Mouse (Mus musculus): ENCODE results near the gene Borcs6. TPM values are rescaled to one million over a fixed set of nuclear protein-coding genes. Genes with fewer than 3 reads are reported as not detected.

Borcs6 gene
- total and polyA plus RNA-seq, 3 experiments = 9.2 to 9.3 TPM; not detected in 1

GRCm38 (mm10) chr11:69046395-69046774, 13.1 kb upstream of the Borcs6 start:
- Histone ChIP-seq H3K27me3 (ENCODE audit: control insufficient read depth in 1 of 2, insufficient read depth in 2 of 2, low read length in 2 of 2) (no peaks in the 10 kb centered on the region), H3K27ac (ENCODE audit: control insufficient read depth, low read depth, low read length) (peak overlapping the region; percentile 76; the same call in 1 of the 2 replicates), H3K79me2 (ENCODE audit: control insufficient read depth, insufficient read depth, low read length, poor library complexity) (peaks cover 35% of the 10 kb centered on the region), H3K36me3 (ENCODE audit: control insufficient read depth in 1 of 2, insufficient read depth in 2 of 2, low read length in 2 of 2) (peaks cover 15 to 17% of the 10 kb centered on the region in 2 experiments), H3K4me3 (ENCODE audit: control insufficient read depth in 1 of 2, insufficient read depth in 1 of 2, low read depth in 2 of 2, low read length in 2 of 2) (peak overlapping the region; percentile 67 to 83), H3K9ac (ENCODE audit: control insufficient read depth, low read depth, low read length, poor library complexity, severe bottlenecking) (peak overlapping the region; percentile 72), H3K4me1 (ENCODE audit: control insufficient read depth in 1 of 2, insufficient read depth in 2 of 2, low read length in 2 of 2) (peaks cover 3 to 11% of the 10 kb centered on the region in 2 experiments; a peak in 3 of 4 replicates), H3K9me3 (replicated peaks; ENCODE audit: insufficient read depth, low read length) (no peaks in the 10 kb centered on the region)
- DNase-seq (ENCODE audit: low read depth, low spot score) = peak; percentile 58
- no peak for TF ChIP-seq GABPA (IDR thresholded peaks at IDR 0.05; ENCODE audit: low read depth, low read length)
- TF ChIP-seq GATA1 (IDR thresholded peaks at IDR 0.05; ENCODE audit: low read depth, low read length) = no peak
- no peak for TF ChIP-seq BHLHE40 (IDR thresholded peaks at IDR 0.05; ENCODE audit: borderline replicate concordance, low read depth, low read length)
- TF ChIP-seq POLR2AphosphoS2 (IDR thresholded peaks at IDR 0.05; ENCODE audit: low read length) = no peak
- TF ChIP-seq NELFE (IDR thresholded peaks at IDR 0.05; ENCODE audit: low read depth, low read length) = no peak
- no peak for TF ChIP-seq POLR2A (IDR thresholded peaks at IDR 0.05; ENCODE audit: control insufficient read depth in 1 of 2, insufficient read depth in 1 of 2, low read depth in 1 of 2, low read length in 2 of 2, poor library complexity in 1 of 2)
- no peak for TF ChIP-seq KAT2A (conservative IDR thresholded peaks at IDR 0.05; ENCODE audit: low read depth, low read length)

DNA sequence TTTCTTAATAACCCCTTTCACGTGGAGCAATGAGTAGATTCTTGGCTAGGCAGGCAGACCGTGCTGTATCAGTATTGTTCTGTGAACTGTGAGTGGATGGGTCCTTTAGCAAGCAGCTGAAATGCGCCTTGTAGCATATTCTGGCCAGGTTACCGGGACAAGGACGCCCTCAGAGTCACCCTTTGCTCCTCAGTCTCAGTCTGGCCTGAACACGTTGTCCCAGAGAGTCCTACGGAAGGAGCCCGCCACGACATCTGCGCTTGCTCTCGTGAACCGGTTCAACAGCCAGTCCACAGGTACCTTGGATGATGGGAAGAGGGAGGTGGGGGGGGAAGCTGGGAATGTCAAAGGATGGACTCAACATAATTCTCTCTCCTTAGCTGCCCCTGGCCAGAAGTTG, 11.9 kb upstream of the Borcs6 start:
- Histone ChIP-seq H3K27ac (ENCODE audit: control insufficient read depth, low read depth, low read length) (no peak overlapping the region), H3K4me1 (ENCODE audit: control insufficient read depth in 1 of 2, insufficient read depth in 2 of 2, low read length in 2 of 2) (peaks cover 3 to 11% of the 10 kb centered on the region in 2 experiments; a peak in 3 of 4 replicates), H3K79me2 (ENCODE audit: control insufficient read depth, insufficient read depth, low read length, poor library complexity) (peaks cover 35% of the 10 kb centered on the region), H3K36me3 (ENCODE audit: control insufficient read depth in 1 of 2, insufficient read depth in 2 of 2, low read length in 2 of 2) (peaks cover 17 to 19% of the 10 kb centered on the region in 2 experiments), H3K4me3 (ENCODE audit: control insufficient read depth in 1 of 2, insufficient read depth in 1 of 2, low read depth in 2 of 2, low read length in 2 of 2) (no peak overlapping the region), H3K27me3 (ENCODE audit: control insufficient read depth in 1 of 2, insufficient read depth in 2 of 2, low read length in 2 of 2) (no peaks in the 10 kb centered on the region), H3K9ac (ENCODE audit: control insufficient read depth, low read depth, low read length, poor library complexity, severe bottlenecking) (peak overlapping the region; percentile 23; the same call in 1 of the 2 replicates), H3K9me3 (replicated peaks; ENCODE audit: insufficient read depth, low read length) (no peaks in the 10 kb centered on the region)
- TF ChIP-seq ZKSCAN1 (IDR thresholded peaks at IDR 0.05; ENCODE audit: low read depth, low read length) = no peak
- TF ChIP-seq RAD21 (IDR thresholded peaks at IDR 0.05; ENCODE audit: low read depth, low read length) = no peak
- no peak for TF ChIP-seq CTCF (IDR thresholded peaks at IDR 0.05 in 2 of 3, conservative IDR thresholded peaks at IDR 0.05 in 1 of 3; ENCODE audit: control insufficient read depth in 1 of 3, insufficient read depth in 1 of 3, low read depth in 2 of 3, low read length in 3 of 3, poor library complexity in 1 of 3, severe bottlenecking in 1 of 3)
- no peak for TF ChIP-seq NELFE (IDR thresholded peaks at IDR 0.05; ENCODE audit: low read depth, low read length)
- TF ChIP-seq POLR2A (IDR thresholded peaks at IDR 0.05; ENCODE audit: control insufficient read depth in 1 of 2, insufficient read depth in 1 of 2, low read depth in 1 of 2, low read length in 2 of 2, poor library complexity in 1 of 2) = no peak
- no peak for TF ChIP-seq E2F4 (IDR thresholded peaks at IDR 0.05; ENCODE audit: borderline replicate concordance, low read depth, low read length)
- TF ChIP-seq TBP (IDR thresholded peaks at IDR 0.05; ENCODE audit: low read depth, low read length) = no peak
- no peak for TF ChIP-seq ETS1 (IDR thresholded peaks at IDR 0.05; ENCODE audit: low read depth, low read length)
- TF ChIP-seq BHLHE40 (IDR thresholded peaks at IDR 0.05; ENCODE audit: borderline replicate concordance, low read depth, low read length) = no peak
- no peak for TF ChIP-seq MXI1 (IDR thresholded peaks at IDR 0.05; ENCODE audit: low read depth, low read length)
- TF ChIP-seq TAL1 (IDR thresholded peaks at IDR 0.05; ENCODE audit: low read length) = no peak
- TF ChIP-seq MAX (IDR thresholded peaks at IDR 0.05; ENCODE audit: low read length) = no peak
- DNase-seq (ENCODE audit: low read depth, low spot score) = no peak
